Mouse (Mus musculus) midbrain, embryonic 16.5 days (tissue): ENCODE results near the gene Col26a1. TPM values are rescaled to one million over a fixed set of nuclear protein-coding genes. Genes with fewer than 3 reads are reported as not detected.
A peak's percentile ranks its signal among the peaks of the same experiment; 100 is the strongest.

ENCODE experiments used
- ATAC-seq: fragments of 200-750 bp; cut with Nextera tagmentation; 2 replicates; pipeline ENCODE4 v1.8.0; 2017; ENCODE audit warnings: moderate TSS enrichment
- H3K27ac ChIP-seq: fragments of 300-500 bp; sonication (generic); 2 replicates; pipeline ENCODE4 v1.5.1; 2014; ENCODE audit warnings: mild to moderate bottlenecking, low read length, mixed read lengths
- H3K27me3 ChIP-seq: fragments of 300-500 bp; sonication (generic); 2 replicates; pipeline ENCODE4 v1.6.1; 2014; ENCODE audit warnings: low read depth, low read length, mixed read lengths; ENCODE audit not compliant: control insufficient read depth, insufficient read depth
- H3K36me3 ChIP-seq: fragments of 300-500 bp; sonication (generic); 2 replicates; pipeline ENCODE4 v1.6.1; 2014; ENCODE audit warnings: mild to moderate bottlenecking, low read length, moderate library complexity, mixed read lengths; ENCODE audit not compliant: control insufficient read depth, insufficient read depth
- H3K4me1 ChIP-seq: fragments of 300-500 bp; sonication (generic); 2 replicates; pipeline ENCODE4 v1.6.1; 2014; ENCODE audit warnings: mild to moderate bottlenecking, low read length, mixed read lengths; ENCODE audit not compliant: control insufficient read depth, insufficient read depth
- H3K4me2 ChIP-seq: fragments of 300-500 bp; sonication (generic); 2 replicates; pipeline ENCODE4 v1.6.1; 2014; ENCODE audit warnings: mild to moderate bottlenecking, low read length, mixed read lengths
- H3K4me3 ChIP-seq: fragments of 300-500 bp; sonication (generic); 2 replicates; pipeline ENCODE4 v1.5.1; 2014; ENCODE audit warnings: low read depth, mild to moderate bottlenecking, low read length, moderate library complexity, mixed read lengths
- H3K9ac ChIP-seq: fragments of 300-500 bp; sonication (generic); 2 replicates; pipeline ENCODE4 v1.6.1; 2014; ENCODE audit warnings: low read depth, low read length, mixed read lengths
- H3K9me3 ChIP-seq: fragments of 300-500 bp; sonication (generic); replicated peaks from 2 replicates; pipeline ENCODE4 v1.6.1; 2014; ENCODE audit warnings: mild to moderate bottlenecking, low read length, mixed read lengths; ENCODE audit not compliant: control insufficient read depth, poor library complexity, severe bottlenecking
- WGBS: fragments of 180-500 bp; shearing (Covaris S2); extraction: QIAGEN DNeasy Blood & Tissue Kit; methylation state at CpG from one replicate; pipeline ENCODE4 v1.1.7; 2014; 5-methylcytosine and 5-hydroxymethylcytosine counted together
- polyA plus RNA-seq: library from polyadenylated mRNA; unstranded; fragments of >200 nt; fragmentation: Nextera tagmentation; extraction: Ambion mirVana; gene quantifications from 2 replicates; pipeline ENCODE4 v1.2.1, GENCODE M21; 2015

Gene Col26a1
- polyA plus RNA-seq, result 22.1 and 24.4 TPM in 2 replicates

DNA sequence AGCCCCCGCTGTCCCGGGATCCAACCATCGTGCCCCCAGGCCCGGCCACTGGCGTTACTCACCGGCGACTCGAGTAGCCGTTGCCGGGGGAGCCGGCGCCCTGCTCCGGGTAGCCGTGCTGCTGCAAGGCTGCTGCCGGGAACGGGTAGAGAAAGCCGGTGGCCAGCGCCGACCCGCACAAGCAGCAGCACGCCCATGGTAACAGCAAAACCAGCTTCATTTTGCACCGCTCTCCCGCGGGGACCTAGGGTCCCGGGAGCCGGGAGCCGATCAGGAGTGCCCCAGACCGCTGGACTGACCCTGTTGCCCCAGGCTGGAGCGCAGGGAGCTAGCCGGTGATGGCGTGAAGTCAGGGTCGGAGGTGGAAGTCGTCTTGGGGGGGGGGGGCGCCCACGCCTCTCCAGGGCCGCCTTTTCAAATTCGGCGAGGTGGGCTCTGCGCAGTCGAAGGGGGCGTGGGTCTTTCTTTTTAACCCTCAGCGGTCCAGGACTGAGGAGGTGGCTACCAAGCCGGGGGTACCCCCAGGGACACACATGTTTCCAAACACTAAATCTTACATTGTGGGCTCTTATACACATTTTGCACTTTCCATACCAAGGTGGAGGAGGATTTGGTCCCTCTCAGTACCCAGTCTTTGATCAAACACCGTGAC is at the start of gene Col26a1:
Gene Col26a1, minus strand, starts transcription at position 422 of the 652 bp plus-strand sequence.
- Histone ChIP-seq H3K4me2 (peak within 1 kb of the TSS; percentile 84), H3K27me3 (peaks cover 18% of the 10 kb centered on the region), H3K9me3 (no peaks in the 10 kb centered on the region), H3K36me3 (no peaks in the 10 kb centered on the region), H3K4me3 (peak within 1 kb of the TSS; percentile 66), H3K4me1 (peaks cover 13% of the 10 kb centered on the region), H3K9ac (peak within 1 kb of the TSS; percentile 82), H3K27ac (no peak within 1 kb of the TSS)
- 1% methylated on average over 44 of the region's 44 CpGs for WGBS
- peak; percentile 63 for ATAC-seq

DNA sequence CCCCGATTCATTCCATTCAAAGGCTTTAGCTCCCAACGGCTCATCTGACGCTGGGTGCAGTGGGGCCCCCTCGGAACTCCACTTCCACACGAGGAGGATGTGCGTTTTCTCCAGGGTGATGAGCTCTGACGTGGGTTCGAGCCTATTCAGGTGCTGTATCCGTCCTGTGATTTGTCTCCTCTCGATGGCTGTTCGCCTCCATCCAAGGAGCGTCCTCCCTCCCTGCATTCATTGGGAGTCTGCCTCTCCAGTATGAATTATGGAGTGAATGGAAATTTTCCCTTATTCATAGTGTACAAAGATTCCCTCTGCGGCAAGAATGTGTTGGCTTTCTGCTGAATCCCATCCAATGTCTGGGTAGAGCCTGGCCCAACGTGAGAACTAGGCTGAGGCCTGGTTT is 48.9 kb upstream of the Col26a1 start:
- Histone ChIP-seq H3K36me3 (no peaks in the 10 kb centered on the region), H3K9ac (no peak overlapping the region), H3K4me3 (no peak overlapping the region), H3K4me2 (no peak overlapping the region), H3K4me1 (no peaks in the 10 kb centered on the region), H3K27ac (no peak overlapping the region), H3K9me3 (no peaks in the 10 kb centered on the region), H3K27me3 (no peaks in the 10 kb centered on the region)
- WGBS, result 86% methylated on average over 14 of the region's 14 CpGs
- ATAC-seq, result no peak

DNA sequence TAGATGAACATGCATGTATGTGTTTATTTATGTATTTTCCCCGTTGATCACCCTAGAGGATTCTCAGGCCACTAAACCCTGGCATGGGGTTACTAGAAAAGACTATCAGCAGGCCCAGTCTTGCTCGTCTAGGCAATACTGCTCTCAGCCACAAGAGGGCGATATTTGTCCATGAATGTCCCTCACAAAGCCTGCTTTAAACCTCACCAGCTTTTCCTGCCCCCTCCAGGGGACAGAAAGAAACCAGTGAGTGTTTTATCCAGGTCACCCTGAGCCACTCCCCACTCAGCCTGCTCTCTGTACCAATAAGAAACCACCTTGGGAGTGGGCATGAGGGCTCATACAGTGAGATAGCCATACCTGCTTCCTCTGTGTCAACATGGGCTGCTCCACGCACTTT is 46.1 kb upstream of the Col26a1 start:
- no peaks in the 10 kb centered on the region for H3K27me3 ChIP-seq
- ATAC-seq, result peak; percentile 80
- no peaks in the 10 kb centered on the region for H3K9me3 ChIP-seq
- 0 out of 2 replicates have a peak, but pooled peaks cover 3% of the 10 kb centered on the region for H3K36me3 ChIP-seq
- WGBS, result 23% methylated on average over 4 of the region's 4 CpGs
- peak overlapping the region; percentile 33; the same call in 1 of the 2 replicates for H3K9ac ChIP-seq
- H3K4me1 ChIP-seq, result no peaks in the 10 kb centered on the region
- no peak overlapping the region for H3K4me2 ChIP-seq
- H3K27ac ChIP-seq, result no peak overlapping the region
- no peak overlapping the region for H3K4me3 ChIP-seq

DNA sequence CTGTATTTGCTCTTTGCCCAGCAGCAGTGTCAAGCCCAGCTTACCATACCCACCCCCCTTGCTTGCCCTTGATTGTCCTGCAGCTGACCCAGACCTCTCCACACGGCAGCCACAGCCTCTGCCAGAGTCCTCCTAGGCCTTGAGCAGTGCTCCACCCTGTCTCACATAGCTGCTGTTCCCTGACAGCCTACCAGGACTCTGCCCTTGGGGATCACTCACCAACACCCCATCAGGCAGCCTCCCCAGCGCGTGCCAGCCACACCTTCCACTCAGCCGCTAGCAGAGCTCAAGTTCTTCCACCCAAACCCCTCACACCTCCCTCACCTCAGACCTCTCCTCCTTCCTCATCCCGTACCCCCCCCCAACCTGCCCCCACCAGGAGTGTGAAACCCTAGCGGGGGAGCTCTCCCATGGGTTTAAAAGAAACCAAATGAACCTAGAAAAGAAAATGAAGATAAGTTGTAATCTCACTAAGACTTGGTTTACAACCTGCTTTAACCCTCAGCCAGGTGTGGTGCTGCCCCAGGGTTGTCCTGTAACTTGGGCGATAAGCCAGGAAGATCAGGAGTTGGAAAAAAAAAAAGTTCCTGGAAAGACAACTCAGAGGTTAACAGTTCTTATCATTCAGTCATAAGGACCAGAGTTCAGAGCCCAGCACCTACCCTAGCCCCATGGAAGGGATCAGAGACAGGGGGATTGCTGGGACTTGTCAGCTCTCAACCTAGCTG is 40.9 kb upstream of the Col26a1 start:
- Histone ChIP-seq H3K4me2 (no peak overlapping the region), H3K27ac (no peak overlapping the region), H3K27me3 (no peaks in the 10 kb centered on the region), H3K36me3 (0 out of 2 replicates have a peak, but pooled peaks cover 3% of the 10 kb centered on the region), H3K9me3 (no peaks in the 10 kb centered on the region), H3K4me3 (no peak overlapping the region), H3K4me1 (peaks cover 6% of the 10 kb centered on the region; the same call in 1 of the 2 replicates), H3K9ac (no peak overlapping the region)
- WGBS, result 84% methylated on average over 7 of the region's 7 CpGs
- no peak for ATAC-seq

DNA sequence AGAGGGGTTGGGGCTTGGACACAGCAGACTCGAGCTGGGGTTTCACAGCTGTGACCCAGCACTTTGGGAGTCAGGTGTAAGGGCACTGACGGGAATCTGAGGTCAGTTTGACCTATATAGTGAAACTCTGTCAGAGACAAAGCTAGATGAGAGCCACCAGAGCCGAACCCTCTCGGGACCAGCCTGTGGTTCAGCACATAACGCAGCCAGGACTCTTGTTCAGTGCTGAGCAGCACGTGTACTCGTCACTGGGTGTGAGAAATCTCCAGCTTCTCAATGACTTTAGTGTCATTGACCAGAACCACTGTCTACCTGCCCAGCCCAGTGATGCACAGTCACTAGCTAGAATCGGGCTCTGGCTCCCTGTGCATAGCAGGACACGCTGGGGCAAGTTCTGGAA is 39.8 kb upstream of the Col26a1 start:
- Histone ChIP-seq H3K4me2 (no peak overlapping the region), H3K4me3 (no peak overlapping the region), H3K9me3 (no peaks in the 10 kb centered on the region), H3K4me1 (peaks cover 6% of the 10 kb centered on the region; the same call in 1 of the 2 replicates), H3K9ac (no peak overlapping the region), H3K27me3 (no peaks in the 10 kb centered on the region), H3K36me3 (0 out of 2 replicates have a peak, but pooled peaks cover 3% of the 10 kb centered on the region), H3K27ac (no peak overlapping the region)
- 87% methylated on average over 9 of the region's 9 CpGs for WGBS
- no peak for ATAC-seq

DNA sequence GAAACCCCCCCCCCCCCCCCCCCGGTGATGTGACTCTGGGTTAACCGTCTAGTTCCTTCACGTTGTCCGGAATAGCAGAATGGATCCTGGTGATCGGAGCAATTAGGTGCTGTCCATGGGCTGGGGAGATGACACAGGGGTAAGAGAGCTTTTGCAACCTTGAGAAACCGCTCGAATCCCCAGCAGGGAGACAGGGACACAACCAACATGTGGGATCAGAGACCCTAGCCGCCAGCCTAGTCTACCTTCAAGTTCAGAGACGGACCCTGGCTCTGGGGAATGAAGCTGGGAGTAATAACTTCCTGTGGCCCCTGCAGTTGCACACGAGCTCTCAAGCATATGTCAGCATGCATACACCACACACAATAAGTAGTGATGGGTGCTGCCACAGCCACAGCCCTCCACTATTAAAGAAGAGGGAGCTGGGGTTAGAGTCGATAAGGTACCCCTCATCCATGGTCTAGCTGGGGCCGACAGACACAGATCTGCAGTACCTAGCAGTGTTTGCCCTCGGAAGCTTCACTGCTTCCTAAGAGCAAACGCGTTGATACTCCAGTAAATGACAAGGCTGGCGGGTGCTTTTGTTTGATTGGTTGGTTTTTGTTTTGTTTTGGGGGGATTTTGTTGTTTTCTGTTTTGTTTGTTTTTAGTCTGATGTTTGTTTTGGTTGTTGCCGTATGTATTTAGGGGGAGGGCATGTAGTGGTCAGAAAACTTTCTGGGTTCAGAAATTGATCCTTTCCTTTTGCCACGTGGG is 36.7 kb upstream of the Col26a1 start:
- H3K9ac ChIP-seq, result peak overlapping the region; percentile 67
- peak overlapping the region; percentile 66 for H3K4me2 ChIP-seq
- 21% methylated on average over 18 of the region's 18 CpGs for WGBS
- peak overlapping the region; percentile 58 for H3K4me3 ChIP-seq
- H3K27me3 ChIP-seq, result no peaks in the 10 kb centered on the region
- H3K27ac ChIP-seq, result peak overlapping the region; percentile 84; the same call in 1 of the 2 replicates
- H3K4me1 ChIP-seq, result peaks cover 6% of the 10 kb centered on the region; the same call in 1 of the 2 replicates
- H3K36me3 ChIP-seq, result no peaks in the 10 kb centered on the region
- ATAC-seq, result peak; percentile 14; the same call in 1 of the 2 replicates
- H3K9me3 ChIP-seq, result no peaks in the 10 kb centered on the region

DNA sequence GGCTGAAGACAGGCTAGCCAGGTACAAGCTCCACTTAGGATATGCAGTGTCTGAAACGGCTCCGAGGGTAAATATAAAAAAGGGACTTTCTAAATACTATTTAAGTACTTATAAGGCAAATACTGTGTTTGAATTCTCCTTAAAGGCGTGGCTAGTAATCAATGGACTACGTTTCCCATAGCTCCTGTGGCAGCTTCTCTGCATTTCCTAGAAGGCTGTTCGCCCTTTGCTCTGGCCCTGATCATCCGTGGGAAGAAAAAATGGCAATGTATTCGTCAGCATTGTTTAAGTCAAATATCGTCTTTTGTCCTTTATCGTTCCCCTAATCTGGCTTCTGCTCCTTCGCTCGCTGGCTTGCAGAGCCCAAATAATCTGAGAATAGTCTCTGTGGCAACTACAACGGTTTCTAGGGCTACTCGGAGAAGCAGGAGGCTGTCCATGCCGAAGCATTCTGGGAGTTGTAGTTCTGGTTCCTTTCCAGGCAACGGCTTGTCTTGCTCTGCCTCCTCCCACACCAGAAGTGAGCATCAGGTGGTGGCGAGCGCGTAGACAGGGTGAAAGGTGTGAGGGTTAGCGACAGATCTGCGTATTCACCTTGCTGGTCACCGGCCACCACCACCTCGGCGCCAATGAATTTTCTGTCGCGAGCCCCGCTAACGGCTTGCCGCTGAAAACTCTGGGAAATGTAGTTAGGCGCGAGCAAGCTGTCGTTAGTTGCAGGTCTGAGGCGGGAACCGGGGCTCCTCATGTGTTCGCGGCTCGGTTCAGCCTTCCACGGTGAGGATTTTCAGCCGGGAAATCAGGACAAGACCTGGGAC is 35.9 kb upstream of the Col26a1 start:
- Histone ChIP-seq H3K9me3 (no peaks in the 10 kb centered on the region), H3K4me2 (peak overlapping the region; percentile 66), H3K27me3 (no peaks in the 10 kb centered on the region), H3K36me3 (no peaks in the 10 kb centered on the region), H3K9ac (peak overlapping the region; percentile 67), H3K27ac (peak overlapping the region; percentile 84), H3K4me1 (peaks cover 6% of the 10 kb centered on the region; the same call in 1 of the 2 replicates), H3K4me3 (peak overlapping the region; percentile 58)
- 3% methylated on average over 38 of the region's 38 CpGs for WGBS
- ATAC-seq, result peak; percentile 92

DNA sequence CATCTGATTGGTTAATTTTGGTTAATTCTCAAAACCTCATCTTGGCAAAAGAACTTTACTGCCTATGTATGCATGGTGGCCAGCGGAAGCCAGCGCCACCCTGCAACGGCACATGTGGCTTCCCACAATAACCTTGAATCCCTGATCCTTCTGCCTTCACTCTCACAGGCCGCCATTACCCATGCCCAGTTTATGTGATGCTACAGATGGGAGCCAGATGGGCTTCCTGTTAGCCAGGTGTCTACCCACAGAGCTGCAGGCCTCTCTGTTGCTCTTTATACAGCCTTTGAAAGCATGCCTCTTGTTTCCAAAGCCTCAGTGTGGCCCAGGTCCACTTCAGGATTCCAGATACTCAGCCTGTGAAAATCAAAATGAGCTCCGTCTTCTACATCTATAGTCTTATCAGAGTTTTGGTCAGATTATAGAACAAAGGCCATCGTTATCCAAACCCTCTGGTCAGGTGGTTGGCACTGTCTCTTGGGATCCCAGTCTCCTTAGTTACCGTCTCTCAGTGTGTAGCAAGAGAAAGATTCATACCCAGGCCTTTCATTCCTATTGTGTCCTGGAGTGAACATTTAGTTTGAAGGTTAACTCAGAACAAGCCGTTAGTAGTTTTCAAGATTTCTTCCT is 34.7 kb upstream of the Col26a1 start:
- H3K4me3 ChIP-seq, result no peak overlapping the region
- WGBS, result 94% methylated on average over 8 of the region's 8 CpGs
- no peaks in the 10 kb centered on the region for H3K9me3 ChIP-seq
- no peak overlapping the region for H3K9ac ChIP-seq
- no peaks in the 10 kb centered on the region for H3K27me3 ChIP-seq
- H3K36me3 ChIP-seq, result peaks cover 6% of the 10 kb centered on the region; the same call in 1 of the 2 replicates
- no peak overlapping the region for H3K4me2 ChIP-seq
- H3K4me1 ChIP-seq, result peaks cover 6% of the 10 kb centered on the region; the same call in 1 of the 2 replicates
- no peak for ATAC-seq
- no peak overlapping the region for H3K27ac ChIP-seq
